Mouse (Mus musculus) embryonic facial prominence, embryonic 11.5 days (tissue): ENCODE measurements around the gene Xylt2. TPM values are rescaled to one million over a fixed set of nuclear protein-coding genes. Genes with fewer than 3 reads are reported as not detected.
"Not testable (repeated sequence)": the region's sequence is repeated elsewhere in the genome, so short reads cannot be mapped to it uniquely, and the experiment has no call there.

Experiments used
- ATAC-seq: fragments of 200-750 bp; cut with Nextera tagmentation; replicated peaks from 2 replicates; pipeline ENCODE4 v1.8.0; 2017; ENCODE audit warnings: low read depth; ENCODE audit not compliant: insufficient number of reproducible peaks, low FRiP score, low TSS enrichment
- DNase-seq: peaks from one replicate; pipeline ENCODE4 v3.0.0-alpha.2; 2015; ENCODE audit warnings: low spot score
- H3K27ac ChIP-seq: fragments of 300-500 bp; sonication (generic); replicated peaks from 2 replicates; pipeline ENCODE4 v1.5.1; 2014; ENCODE audit warnings: mild to moderate bottlenecking, low read depth, low read length, control low read depth
- H3K27me3 ChIP-seq: fragments of 300-500 bp; sonication (generic); 2 replicates; pipeline ENCODE4 v1.6.1; 2014; ENCODE audit warnings: mild to moderate bottlenecking, low read length, moderate library complexity, mixed read lengths; ENCODE audit not compliant: control insufficient read depth, insufficient read depth
- H3K36me3 ChIP-seq: fragments of 300-500 bp; sonication (generic); replicated peaks from 2 replicates; pipeline ENCODE4 v1.6.1; 2014; ENCODE audit warnings: low read depth, mild to moderate bottlenecking, low read length, moderate library complexity, mixed read lengths; ENCODE audit not compliant: control insufficient read depth, insufficient read depth
- H3K4me1 ChIP-seq: fragments of 300-500 bp; sonication (generic); 2 replicates; pipeline ENCODE4 v1.6.1; 2014; ENCODE audit warnings: low read length, mixed read lengths; ENCODE audit not compliant: control insufficient read depth, insufficient read depth
- H3K4me2 ChIP-seq: fragments of 300-500 bp; sonication (generic); 2 replicates; pipeline ENCODE4 v1.6.1; 2014; ENCODE audit warnings: low read depth, mild to moderate bottlenecking, control low read depth, low read length, moderate library complexity
- H3K4me3 ChIP-seq: fragments of 300-500 bp; sonication (generic); 2 replicates; pipeline ENCODE4 v1.5.1; 2014; ENCODE audit warnings: low read depth, low read length, control low read depth
- H3K9ac ChIP-seq: fragments of 300-500 bp; sonication (generic); replicated peaks from 2 replicates; pipeline ENCODE4 v1.6.1; 2014; ENCODE audit warnings: mild to moderate bottlenecking, control low read depth, low read length
- H3K9me3 ChIP-seq: fragments of 300-500 bp; sonication (generic); replicated peaks from 2 replicates; pipeline ENCODE4 v1.6.1; 2016; ENCODE audit warnings: mild to moderate bottlenecking, low read length, inconsistent platforms, mixed read lengths; ENCODE audit not compliant: control insufficient read depth
- WGBS: fragments of 180-500 bp; shearing (Covaris S2); extraction: QIAGEN DNeasy Blood & Tissue Kit; methylation state at CpG from one replicate; pipeline ENCODE4 v1.1.7; 2014; 5-methylcytosine and 5-hydroxymethylcytosine counted together
- polyA plus RNA-seq: library from polyadenylated mRNA; unstranded; fragments of >200 nt; fragmentation: Nextera tagmentation; extraction: Ambion mirVana; gene quantifications from 2 replicates; pipeline ENCODE4 v1.2.1, GENCODE M21; 2014

Gene Xylt2
- polyA plus RNA-seq, 1 experiment from 2014 or later = 12.1 TPM

DNA sequence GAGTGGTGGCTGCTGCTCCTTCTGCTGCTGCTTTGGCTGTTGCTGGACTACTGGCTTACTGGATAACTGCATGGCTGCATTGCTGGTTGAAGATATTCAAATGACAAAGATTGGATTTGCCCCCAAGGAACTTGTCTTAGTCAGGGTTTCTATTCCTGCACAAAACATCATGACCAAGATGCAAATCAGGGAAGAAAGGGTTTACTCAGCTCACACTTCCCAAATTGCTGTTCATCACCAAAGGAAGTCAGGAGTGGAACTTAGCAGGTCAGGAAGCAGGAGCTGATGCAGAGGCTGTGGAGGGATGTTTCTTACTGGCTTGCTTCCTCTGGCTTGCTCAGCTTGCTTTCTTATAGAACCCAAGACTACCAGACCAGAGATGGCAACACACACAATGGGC is 15.2 kb upstream of the Xylt2 start:
- not testable (repeated sequence) for DNase-seq, H3K27me3 ChIP-seq, H3K4me2 ChIP-seq, H3K9ac ChIP-seq, H3K4me3 ChIP-seq, H3K27ac ChIP-seq, ATAC-seq, H3K4me1 ChIP-seq, H3K36me3 ChIP-seq, H3K9me3 ChIP-seq

GRCm38 (mm10) chr11:94687178-94687577 is 9.9 kb upstream of the Xylt2 start:
- H3K4me1 ChIP-seq = no peaks in the 10 kb centered on the region
- no peaks in the 10 kb centered on the region for H3K9me3 ChIP-seq
- ATAC-seq (no peak), DNase-seq (no peak)
- no peak overlapping the region for H3K27ac ChIP-seq
- H3K4me2 ChIP-seq = no peak overlapping the region
- H3K27me3 ChIP-seq = no peaks in the 10 kb centered on the region
- WGBS = 79% methylated on average over 6 of the region's 6 CpGs
- no peak overlapping the region for H3K4me3 ChIP-seq
- H3K36me3 ChIP-seq = no peaks in the 10 kb centered on the region
- H3K9ac ChIP-seq = no peak overlapping the region

DNA sequence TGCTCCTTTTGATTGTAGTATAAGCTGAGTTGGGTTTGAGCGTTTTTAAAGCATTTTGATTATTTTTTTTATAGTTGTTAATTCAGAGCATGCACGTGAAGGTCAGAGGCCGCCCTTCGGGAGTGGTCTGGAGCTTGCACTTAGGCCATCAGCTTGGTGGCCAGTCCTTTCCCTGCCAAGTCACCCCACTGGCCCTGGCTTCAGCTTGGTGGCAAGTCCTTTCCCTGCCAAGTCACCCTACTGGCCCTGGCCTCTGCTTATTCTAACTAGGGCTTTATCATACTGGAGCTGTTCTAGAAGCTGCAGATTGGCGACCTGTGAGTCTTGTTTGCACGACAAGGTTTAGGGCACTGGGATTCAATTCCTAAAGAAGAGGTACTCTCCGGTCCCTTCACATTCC is 5.1 kb upstream of the Xylt2 start:
- 74% methylated on average over 7 of the region's 7 CpGs for WGBS
- no peak for DNase-seq

DNA sequence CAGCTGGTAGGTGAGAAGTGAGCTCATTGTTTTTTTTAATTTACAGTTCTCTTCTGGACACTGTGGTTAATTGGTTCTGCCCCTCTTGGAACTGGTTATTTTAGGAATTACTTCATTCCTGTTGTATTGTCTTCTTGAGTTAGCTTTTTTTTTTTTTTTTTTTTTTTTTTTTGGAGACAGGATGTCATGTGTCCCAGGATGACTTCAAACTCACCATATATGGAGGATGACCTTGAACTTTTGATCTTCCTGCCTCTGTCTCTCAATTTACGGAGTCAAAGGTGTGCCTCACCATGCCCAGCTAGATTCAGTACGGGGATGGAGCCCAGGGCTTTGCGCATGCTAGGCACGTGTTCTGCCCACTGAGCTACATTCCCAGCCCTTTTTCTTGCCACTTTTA is 4.3 kb upstream of the Xylt2 start:
- Histone ChIP-seq H3K36me3 (no peaks in the 10 kb centered on the region), H3K9ac (no peak overlapping the region), H3K9me3 (no peaks in the 10 kb centered on the region), H3K4me2 (no peak overlapping the region), H3K27ac (no peak overlapping the region), H3K4me3 (no peak overlapping the region), H3K27me3 (no peaks in the 10 kb centered on the region), H3K4me1 (no peaks in the 10 kb centered on the region)
- DNase-seq = no peak
- ATAC-seq = no peak
- 64% methylated on average over 4 of the region's 4 CpGs for WGBS

More for the DNA sequence above, 5.1 kb upstream of the Xylt2 start:
- H3K4me1 ChIP-seq = no peaks in the 10 kb centered on the region
- no peaks in the 10 kb centered on the region for H3K36me3 ChIP-seq
- H3K4me3 ChIP-seq = no peak overlapping the region
- no peak overlapping the region for H3K9ac ChIP-seq
- no peak for ATAC-seq
- H3K4me2 ChIP-seq = no peak overlapping the region
- no peaks in the 10 kb centered on the region for H3K27me3 ChIP-seq
- H3K27ac ChIP-seq = no peak overlapping the region
- no peaks in the 10 kb centered on the region for H3K9me3 ChIP-seq

DNA sequence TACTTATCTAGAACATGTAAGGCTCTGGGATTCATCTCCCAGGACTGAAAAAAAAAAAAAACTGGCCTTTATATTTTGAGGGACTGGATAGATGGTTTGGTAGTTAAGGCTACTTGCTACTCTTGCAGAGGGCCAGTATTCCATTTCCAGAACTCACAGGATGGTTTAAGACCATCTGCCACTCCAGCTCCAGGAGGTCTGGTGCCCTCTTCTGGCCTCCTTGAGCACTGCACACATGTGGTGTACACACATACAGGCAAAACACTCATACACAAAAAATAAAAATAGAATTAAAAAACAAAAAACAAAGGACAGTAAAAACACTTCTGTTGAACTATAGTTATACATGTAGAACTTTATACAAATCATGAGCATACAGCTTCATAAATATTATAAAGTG is 3.3 kb upstream of the Xylt2 start:
- no peak overlapping the region for H3K4me2 ChIP-seq
- no peak overlapping the region for H3K9ac ChIP-seq
- H3K36me3 ChIP-seq = no peaks in the 10 kb centered on the region
- DNase-seq (no peak), ATAC-seq (no peak)
- H3K27ac ChIP-seq = no peak overlapping the region
- no peaks in the 10 kb centered on the region for H3K9me3 ChIP-seq
- H3K4me1 ChIP-seq = peaks cover 2% of the 10 kb centered on the region
- no peak overlapping the region for H3K4me3 ChIP-seq
- no peaks in the 10 kb centered on the region for H3K27me3 ChIP-seq

DNA sequence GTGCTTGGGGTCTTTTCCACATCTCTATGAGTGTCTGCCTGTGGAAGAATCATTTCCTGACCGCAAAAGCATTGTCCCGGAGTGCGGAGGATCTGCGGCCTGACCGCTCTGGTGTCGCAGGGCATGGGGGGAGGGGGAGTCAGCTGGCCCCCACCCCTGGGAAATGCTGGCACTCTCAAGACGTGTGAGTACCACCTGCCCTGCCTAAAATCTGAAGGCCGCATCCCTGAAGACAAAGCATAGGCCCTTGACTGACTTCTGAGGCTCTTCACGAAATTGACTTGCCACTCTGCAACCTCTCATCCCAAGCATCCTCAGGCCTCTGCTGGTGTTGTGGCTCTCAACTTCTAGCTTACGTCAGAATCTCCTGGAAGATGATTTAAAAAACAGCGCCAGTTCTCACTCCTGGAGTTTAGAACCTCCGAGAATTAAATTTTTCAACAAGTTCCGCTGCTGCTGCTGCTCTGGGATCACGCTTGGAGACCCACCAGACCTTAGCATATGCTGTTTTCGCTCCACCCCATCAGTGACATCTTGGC is 361 bp upstream of the Xylt2 start:
- Histone ChIP-seq H3K36me3 (no peaks in the 10 kb centered on the region), H3K4me2 (peak overlapping the region; percentile 69), H3K4me3 (peak overlapping the region; percentile 96), H3K9ac (peak overlapping the region; percentile 97), H3K27me3 (no peaks in the 10 kb centered on the region), H3K4me1 (peaks cover 2% of the 10 kb centered on the region), H3K27ac (peak overlapping the region; percentile 89; the same call in 1 of the 2 replicates), H3K9me3 (no peaks in the 10 kb centered on the region)
- WGBS = 30% methylated on average over 15 of the region's 15 CpGs
- DNase-seq = no peak
- no peak for ATAC-seq

- Histone ChIP-seq H3K36me3 (no peaks in the 10 kb centered on the region), H3K9me3 (no peaks in the 10 kb centered on the region), H3K27me3 (no peaks in the 10 kb centered on the region), H3K27ac (no peak overlapping the region), H3K4me1 (peaks cover 2% of the 10 kb centered on the region), H3K9ac (peak overlapping the region; percentile 97), H3K4me2 (peak overlapping the region; percentile 69), H3K4me3 (peak overlapping the region; percentile 96)
- 45% methylated on average over 4 of the region's 4 CpGs for WGBS
- no peak for ATAC-seq
- DNase-seq = no peak
These were observed 1.0 kb downstream of the Xylt2 start for GRCm38 (mm10) chr11:94676308-94676707.

GRCm38 (mm10) chr11:94675446-94675845 is 1.9 kb downstream of the Xylt2 start:
- Histone ChIP-seq H3K27me3 (no peaks in the 10 kb centered on the region), H3K9ac (no peak overlapping the region), H3K27ac (no peak overlapping the region), H3K9me3 (no peaks in the 10 kb centered on the region), H3K36me3 (no peaks in the 10 kb centered on the region), H3K4me2 (no peak overlapping the region), H3K4me1 (peaks cover 2% of the 10 kb centered on the region), H3K4me3 (no peak overlapping the region)
- ATAC-seq = no peak
- DNase-seq = no peak
- WGBS = 81% methylated on average over 5 of the region's 5 CpGs
